Mouse (Mus musculus) MEL-GATA-1-ER (cell line): ENCODE measurements at regions not wholly inside any gene's neighbourhood (a gene's known extent, or its start where the extent isn't known, plus 50 kb on each side); places are given as distances from the start of the nearest gene placed in this dataset.

Source experiments
- DNase-seq: peaks from one replicate; pipeline ENCODE4 v3.0.0-alpha.2; 2012; ENCODE audit warnings: low read depth; ENCODE audit errors: extremely low read depth

GRCm38 (mm10) chr13:102504157-102504947 lies 189.0 kb upstream of the Cd180 start:
- DNase-seq: no peak

- DNase-seq: no peak
These were observed 186.1 kb upstream of the Cd180 start for GRCm38 (mm10) chr13:102507226-102507625.

- no peak for DNase-seq
These were observed 185.4 kb upstream of the Cd180 start for GRCm38 (mm10) chr13:102507916-102508315.

- no peak for DNase-seq
These were observed 182.6 kb upstream of the Cd180 start for GRCm38 (mm10) chr13:102510733-102511279.

GRCm38 (mm10) chr13:102518169-102518882 lies 175.0 kb upstream of the Cd180 start:
- no peak for DNase-seq

- DNase-seq: no peak
These were observed 171.9 kb upstream of the Cd180 start for GRCm38 (mm10) chr13:102521427-102521826.

- DNase-seq: no peak
These were observed 171.3 kb upstream of the Cd180 start for GRCm38 (mm10) chr13:102522080-102522479.

- DNase-seq: no peak
These were observed 166.7 kb upstream of the Cd180 start for GRCm38 (mm10) chr13:102526621-102527140.

- no peak for DNase-seq
These were observed 159.6 kb upstream of the Cd180 start for GRCm38 (mm10) chr13:102533784-102534183.

GRCm38 (mm10) chr13:102537424-102538242 lies 155.7 kb upstream of the Cd180 start:
- DNase-seq: no peak

GRCm38 (mm10) chr13:102540436-102540835 lies 152.9 kb upstream of the Cd180 start:
- DNase-seq: no peak

GRCm38 (mm10) chr13:102544359-102545165 lies 148.8 kb upstream of the Cd180 start:
- no peak for DNase-seq

- DNase-seq: no peak
These were observed 147.3 kb upstream of the Cd180 start for GRCm38 (mm10) chr13:102545845-102546615.

GRCm38 (mm10) chr13:102548252-102548651 lies 145.1 kb upstream of the Cd180 start:
- DNase-seq: no peak

- DNase-seq: no peak
These were observed 126.3 kb upstream of the Cd180 start for GRCm38 (mm10) chr13:102566846-102567572.

- no peak for DNase-seq
These were observed 123.8 kb upstream of the Cd180 start for GRCm38 (mm10) chr13:102569580-102569979.

GRCm38 (mm10) chr13:102570286-102570685 lies 123.1 kb upstream of the Cd180 start:
- no peak for DNase-seq

- no peak for DNase-seq
These were observed 120.0 kb upstream of the Cd180 start for GRCm38 (mm10) chr13:102573286-102573921.
